ENCODE assay signal across 13 mouse cellular contexts in the genomic region with DNA sequence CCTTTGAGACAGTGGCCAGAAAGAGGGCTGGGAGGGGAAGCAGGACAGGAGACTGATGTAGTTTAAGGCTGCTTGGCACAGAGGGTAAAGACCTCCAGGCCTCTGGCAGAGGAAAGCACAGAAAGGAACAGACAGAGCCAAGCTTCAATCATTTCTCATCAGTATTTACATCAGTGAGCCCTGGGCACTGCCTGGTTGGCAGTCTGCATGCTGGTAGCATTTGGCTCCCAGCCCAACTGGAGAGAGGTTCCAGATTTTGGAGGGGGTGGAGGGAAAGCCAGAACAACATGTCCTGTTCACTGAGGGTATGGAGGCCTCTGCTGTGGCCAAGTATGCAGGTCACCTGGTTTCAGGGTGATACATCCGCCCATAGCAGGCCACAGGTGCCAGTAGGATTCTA. TPM values are rescaled to one million over a fixed set of nuclear protein-coding genes. Genes with fewer than 3 reads are reported as not detected.
DNase-seq lines count a peak whose midpoint lies in the region; ATAC-seq and TF ChIP-seq lines count a peak whose summit lies in the region.
"Had no signal": no experiment of that assay in that cellular context is flagged by ENCODE, and none has a peak within 500 bp of the region (broad histone marks: within the 10 kb centered on the region; RNA-seq: fewer than 3 reads in every experiment).

No protein-coding gene starts in this region.

- no peak overlapping the region for H3K4me3 ChIP-seq in left cerebral cortex, adult 2 months
- H3K4me3 ChIP-seq: erythroblast, embryonic 14.5 days; heart, embryonic 15.5 days; midbrain, embryonic 12.5 days had no signal

- DNase-seq in gastrocnemius, adult 18-20 months (ENCODE audit: low spot score): peak; percentile 43
- no peak for DNase-seq in gastrocnemius, postnatal 10 days
- peak; percentile 90 for DNase-seq in left cerebral cortex, postnatal 4 days
- no peak for DNase-seq in left cerebral cortex, adult 2 months (ENCODE audit: extremely low spot score in 1 of 2, low spot score in 2 of 2)
- DNase-seq in cerebellum, postnatal 4 days (ENCODE audit: low spot score in 2 of 2): peak; percentile 40 to 77
- no peak for DNase-seq in lung, adult 18-20 months
- DNase-seq in left cerebral cortex, postnatal 25 days (ENCODE audit: low spot score in 2 of 2): no peak
- DNase-seq: liver, postnatal 0 days had no signal

- intact Hi-C loops in left cerebral cortex, postnatal 4 days (cut with DNase I): no loop called here
- intact Hi-C loops in left cerebral cortex, adult 2 months (cut with DNase I): no loop called here
- intact Hi-C loops in left cerebral cortex, postnatal 25 days (cut with DNase I): no loop called here

- TF ChIP-seq CTCF in left cerebral cortex, adult 2 months (IDR thresholded peaks at IDR 0.05): no peak

- H3K27ac ChIP-seq in left cerebral cortex, adult 2 months: no peak overlapping the region
- H3K27ac ChIP-seq: heart, embryonic 15.5 days; midbrain, embryonic 12.5 days had no signal

- peak; percentile 93 for ATAC-seq in cerebellum, adult (ENCODE audit: insufficient number of reproducible peaks, low FRiP score, low TSS enrichment)
- ATAC-seq: liver, postnatal 0 days had no signal

RNA-seq across cellular contexts. Expression of gene Adgrf1, which starts 12.4 kb away (rescaled TPM):
- total RNA-seq in gastrocnemius, adult 18-20 months (2021): not detected
- total RNA-seq in gastrocnemius, postnatal 10 days (2021): not detected
- total RNA-seq in left cerebral cortex, postnatal 4 days (2021): not detected
- total RNA-seq in left cerebral cortex, adult 2 months (2021): not detected
- not detected for total RNA-seq in left cerebral cortex, postnatal 25 days (2021)
- total RNA-seq: left cerebral cortex, postnatal 14 days had no signal

Comparison
In these comparisons a context has a peak if more than half of its experiments do, and no peak if none do; other contexts are left out.
1. DNase-seq: peak in gastrocnemius, adult 18-20 months (single experiment), left cerebral cortex, postnatal 4 days (single experiment) and cerebellum, postnatal 4 days (2 of 2); none in gastrocnemius, postnatal 10 days (single experiment), left cerebral cortex, adult 2 months (0 of 2), lung, adult 18-20 months (0 of 2) and left cerebral cortex, postnatal 25 days (0 of 2).